10 mouse cellular contexts compared by ENCODE assay signal in the genomic region with DNA sequence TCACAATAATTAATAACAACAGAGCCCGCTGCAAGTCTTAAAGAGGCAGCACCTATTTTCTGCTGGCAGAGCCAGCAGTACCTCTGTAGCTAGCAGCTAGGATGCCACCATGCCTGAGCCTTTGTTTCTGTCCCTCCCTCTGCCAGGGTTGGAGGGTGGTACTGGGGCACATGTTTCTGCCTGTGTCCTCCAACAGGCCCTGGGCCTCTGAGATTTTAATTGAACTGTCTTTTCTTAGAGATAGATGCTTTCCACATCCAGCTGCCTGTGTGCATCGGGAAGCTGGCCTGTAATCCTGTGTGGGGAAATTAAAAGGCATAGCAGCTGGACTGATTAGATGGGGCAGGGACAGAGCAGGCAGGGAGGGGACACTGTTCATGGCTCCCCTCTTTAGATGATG. TPM values are rescaled to one million over a fixed set of nuclear protein-coding genes. Genes with fewer than 3 reads are reported as not detected.
A peak's percentile ranks its signal among the peaks of the same experiment; 100 is the strongest.
DNase-seq lines count a peak whose midpoint lies in the region; ATAC-seq and TF ChIP-seq lines count a peak whose summit lies in the region.
"Had no signal": no experiment of that assay in that cellular context is flagged by ENCODE, and none has a peak within 500 bp of the region (broad histone marks: within the 10 kb centered on the region; RNA-seq: fewer than 3 reads in every experiment).

No protein-coding gene starts in this region.

- 44% methylated on average over 2 of the region's 2 CpGs for WGBS in forebrain, embryonic 13.5 days
- WGBS in intestine, embryonic 16.5 days = 42% methylated on average over 2 of the region's 2 CpGs
- WGBS in neural tube, embryonic 15.5 days = 27% methylated on average over 2 of the region's 2 CpGs

- peak overlapping the region; percentile 17 for H3K9ac ChIP-seq in forebrain, embryonic 13.5 days
- H3K9ac ChIP-seq in intestine, embryonic 16.5 days (ENCODE audit: low read depth, low read length) = no peak overlapping the region
- H3K9ac ChIP-seq in neural tube, embryonic 15.5 days (replicated peaks) = 0 out of 2 replicates have a peak overlapping the region, but pooled peaks have one; percentile 14

- TF ChIP-seq CTCF in left cerebral cortex, adult 2 months (IDR thresholded peaks at IDR 0.05) = no peak

- no peaks in the 10 kb centered on the region for H3K27me3 ChIP-seq in forebrain, embryonic 13.5 days
- H3K27me3 ChIP-seq in intestine, embryonic 16.5 days (replicated peaks; ENCODE audit: control insufficient read depth, insufficient read depth, low read length) = no peaks in the 10 kb centered on the region
- no peaks in the 10 kb centered on the region for H3K27me3 ChIP-seq in neural tube, embryonic 15.5 days (replicated peaks)

- DNase-seq in left cerebral cortex, adult 2 months (ENCODE audit: extremely low spot score in 1 of 2, low spot score in 2 of 2) = no peak
- no peak for DNase-seq in left cerebral cortex, postnatal 4 days
- no peak for DNase-seq in ovary, adult 18-20 months (ENCODE audit: low spot score)
- DNase-seq in adrenal gland, postnatal 4 days (ENCODE audit: low spot score in 2 of 2) = no peak
- DNase-seq: right cerebral cortex, adult 18-20 months; thymus, adult 2 months had no signal

- H3K4me2 ChIP-seq in forebrain, embryonic 13.5 days = peak overlapping the region; percentile 29
- no peak overlapping the region for H3K4me2 ChIP-seq in intestine, embryonic 16.5 days (ENCODE audit: low read depth, low read length)
- peak overlapping the region; percentile 26 for H3K4me2 ChIP-seq in neural tube, embryonic 15.5 days

- no peaks in the 10 kb centered on the region for H3K9me3 ChIP-seq in forebrain, embryonic 13.5 days (replicated peaks)
- no peaks in the 10 kb centered on the region for H3K9me3 ChIP-seq in intestine, embryonic 16.5 days (ENCODE audit: control insufficient read depth, low read length)
- no peaks in the 10 kb centered on the region for H3K9me3 ChIP-seq in neural tube, embryonic 15.5 days (replicated peaks)

- H3K27ac ChIP-seq in left cerebral cortex, adult 2 months = peak overlapping the region; percentile 59; the same call in 1 of the 2 replicates
- H3K27ac ChIP-seq in forebrain, embryonic 13.5 days = peak overlapping the region; percentile 83
- peak overlapping the region; percentile 7; the same call in 1 of the 2 replicates for H3K27ac ChIP-seq in intestine, embryonic 16.5 days (ENCODE audit: low read length)
- H3K27ac ChIP-seq in neural tube, embryonic 15.5 days (replicated peaks) = peak overlapping the region; percentile 83
- H3K27ac ChIP-seq: macrophage had no signal

- H3K4me3 ChIP-seq in left cerebral cortex, adult 2 months = no peak overlapping the region
- H3K4me3 ChIP-seq in forebrain, embryonic 13.5 days = no peak overlapping the region
- H3K4me3 ChIP-seq in intestine, embryonic 16.5 days (ENCODE audit: low read length) = no peak overlapping the region
- H3K4me3 ChIP-seq in neural tube, embryonic 15.5 days (replicated peaks) = no peak overlapping the region

- H3K36me3 ChIP-seq in forebrain, embryonic 13.5 days (ENCODE audit: poor library complexity, severe bottlenecking) = peaks cover 31% of the 10 kb centered on the region
- H3K36me3 ChIP-seq in intestine, embryonic 16.5 days (ENCODE audit: control insufficient read depth, insufficient read depth, low read length) = peaks cover 9% of the 10 kb centered on the region
- H3K36me3 ChIP-seq in neural tube, embryonic 15.5 days = peaks cover 22% of the 10 kb centered on the region

- intact Hi-C loops in left cerebral cortex, adult 2 months (cut with DNase I) = no loop called here
- intact Hi-C loops in left cerebral cortex, postnatal 4 days (cut with DNase I) = no loop called here

- H3K4me1 ChIP-seq in forebrain, embryonic 13.5 days = peaks cover 87% of the 10 kb centered on the region
- H3K4me1 ChIP-seq in intestine, embryonic 16.5 days (ENCODE audit: control insufficient read depth, insufficient read depth, low read length) = peaks cover 80% of the 10 kb centered on the region
- peaks cover 93% of the 10 kb centered on the region for H3K4me1 ChIP-seq in neural tube, embryonic 15.5 days

- no peak for ATAC-seq in forebrain, embryonic 13.5 days
- no peak for ATAC-seq in intestine, embryonic 16.5 days
- ATAC-seq in neural tube, embryonic 15.5 days (ENCODE audit: low FRiP score) = peak; percentile 26

RNA-seq across cellular contexts. Expression of a gene that starts 39.6 kb away (rescaled TPM):
- total RNA-seq in left cerebral cortex, adult 2 months (2021) = 10 to 100 TPM; 50.1 to 66.1 TPM
- total RNA-seq in left cerebral cortex, postnatal 4 days (2021) = 10 to 100 TPM; 60.3 to 67.5 TPM
- polyA plus RNA-seq in forebrain, embryonic 13.5 days (2015; fragmentation: Nextera tagmentation; extraction: Ambion mirVana) = 52.1 and 56.7 TPM in 2 replicates
- 81.0 and 95.2 TPM in 2 replicates for polyA plus RNA-seq in intestine, embryonic 16.5 days (2015; fragmentation: Nextera tagmentation; extraction: Ambion mirVana)
- polyA plus RNA-seq in neural tube, embryonic 15.5 days (2015; fragmentation: Nextera tagmentation; extraction: Ambion mirVana) = 44.2 and 50.0 TPM in 2 replicates
- total RNA-seq in adrenal gland, postnatal 4 days (2021) = 100 to 1,000 TPM; 135 to 160 TPM

Comparison
In these comparisons a context has a peak if more than half of its experiments do, and no peak if none do; other contexts are left out.
1. H3K27ac ChIP-seq: peak in every context shown above with its lines; median percentile 83 in forebrain, embryonic 13.5 days; 83 in neural tube, embryonic 15.5 days; 59 in left cerebral cortex, adult 2 months; 7 in intestine, embryonic 16.5 days.